Mouse (Mus musculus): ENCODE measurements around the gene 4931406P16Rik.
"Not testable (repeated sequence)": the region's sequence is repeated elsewhere in the genome, so short reads cannot be mapped to it uniquely, and the experiment has no call there.

Gene 4931406P16Rik

GRCm38 (mm10) chr7:34206331-34206730, 107.0 kb downstream of the 4931406P16Rik start:
- no peak for DNase-seq

GRCm38 (mm10) chr7:34202147-34202546, 111.2 kb downstream of the 4931406P16Rik start:
- DNase-seq = not testable (repeated sequence)

- DNase-seq = no peak
Measured at GRCm38 (mm10) chr7:34200829-34201228, 112.5 kb downstream of the 4931406P16Rik start.

- DNase-seq = peak; percentile 35 to 47
Measured at GRCm38 (mm10) chr7:34198346-34198745, 115.0 kb downstream of the 4931406P16Rik start.

GRCm38 (mm10) chr7:34196132-34197128, 116.9 kb downstream of the 4931406P16Rik start, which contains the start of gene Pdcd2l:
TSS of gene Pdcd2l (minus strand) at chr7:34196661.
- DNase-seq = peak; percentile 97 to 98

- no peak for DNase-seq
Measured at GRCm38 (mm10) chr7:34195632-34196031, 117.7 kb downstream of the 4931406P16Rik start.

- no peak for DNase-seq
Measured at GRCm38 (mm10) chr7:34192825-34193224, 120.5 kb downstream of the 4931406P16Rik start.

GRCm38 (mm10) chr7:34189376-34189989, 123.9 kb downstream of the 4931406P16Rik start:
- no peak for DNase-seq
